Mouse (Mus musculus) heart, embryonic 15.5 days (tissue): ENCODE results near the gene Tspan17. TPM values are rescaled to one million over a fixed set of nuclear protein-coding genes. Genes with fewer than 3 reads are reported as not detected.

ENCODE experiments used
- ATAC-seq: fragments of 200-750 bp; cut with Nextera tagmentation; replicated peaks from 2 replicates; pipeline ENCODE4 v1.8.0; 2017; ENCODE audit warnings: low read depth, moderate TSS enrichment; ENCODE audit not compliant: insufficient number of reproducible peaks, insufficient read depth, low FRiP score
- H3K27ac ChIP-seq: fragments of 300-500 bp; sonication (generic); 2 replicates; pipeline ENCODE4 v1.5.1; 2015; ENCODE audit warnings: mild to moderate bottlenecking, inconsistent platforms
- H3K27me3 ChIP-seq: fragments of 300-500 bp; sonication (generic); 2 replicates; pipeline ENCODE4 v1.6.1; 2015; ENCODE audit warnings: inconsistent platforms
- H3K36me3 ChIP-seq: fragments of 300-500 bp; sonication (generic); 2 replicates; pipeline ENCODE4 v1.6.1; 2015; ENCODE audit warnings: mild to moderate bottlenecking, inconsistent platforms
- H3K4me1 ChIP-seq: fragments of 300-500 bp; sonication (generic); replicated peaks from 2 replicates; pipeline ENCODE4 v1.6.1; 2015; ENCODE audit warnings: inconsistent platforms
- H3K4me2 ChIP-seq: fragments of 300-500 bp; sonication (generic); 2 replicates; pipeline ENCODE4 v1.6.1; 2015; ENCODE audit warnings: inconsistent platforms, mild to moderate bottlenecking, moderate library complexity
- H3K4me3 ChIP-seq: fragments of 300-500 bp; sonication (generic); 2 replicates; pipeline ENCODE4 v1.5.1; 2015; ENCODE audit warnings: mild to moderate bottlenecking, inconsistent platforms
- H3K9ac ChIP-seq: fragments of 300-500 bp; sonication (generic); 2 replicates; pipeline ENCODE4 v1.6.1; 2015; ENCODE audit warnings: mild to moderate bottlenecking, inconsistent platforms
- H3K9me3 ChIP-seq: fragments of 300-500 bp; sonication (generic); replicated peaks from 2 replicates; pipeline ENCODE4 v1.6.1; 2016; ENCODE audit warnings: inconsistent platforms
- WGBS: fragments of 180-500 bp; shearing (Covaris S2); methylation state at CpG from one replicate; pipeline ENCODE4 v1.1.7; 2015; ENCODE audit warnings: mixed read lengths; 5-methylcytosine and 5-hydroxymethylcytosine counted together
- polyA plus RNA-seq: library from polyadenylated mRNA; unstranded; fragments of >200 nt; fragmentation: Nextera tagmentation; extraction: Ambion mirVana; gene quantifications from 2 replicates; pipeline ENCODE4 v1.2.1, GENCODE M21; 2015

Tspan17 gene
- polyA plus RNA-seq, 1 experiment from 2014 or later = 4.4 TPM

- Histone ChIP-seq H3K4me3 (no peak overlapping the region), H3K4me2 (no peak overlapping the region), H3K9me3 (no peaks in the 10 kb centered on the region), H3K9ac (no peak overlapping the region), H3K36me3 (no peaks in the 10 kb centered on the region), H3K4me1 (peaks cover 18% of the 10 kb centered on the region), H3K27me3 (peaks cover 86% of the 10 kb centered on the region), H3K27ac (no peak overlapping the region)
- WGBS = 36% methylated on average over 12 of the region's 12 CpGs
- no peak for ATAC-seq
Measured at GRCm38 (mm10) chr13:54754169-54755080, 34.8 kb upstream of the Tspan17 start.

GRCm38 (mm10) chr13:54755201-54755830, 33.9 kb upstream of the Tspan17 start:
- peaks cover 86% of the 10 kb centered on the region for H3K27me3 ChIP-seq
- H3K4me2 ChIP-seq = no peak overlapping the region
- ATAC-seq = no peak
- H3K9me3 ChIP-seq = no peaks in the 10 kb centered on the region
- peaks cover 12% of the 10 kb centered on the region for H3K4me1 ChIP-seq
- 8% methylated on average over 9 of the region's 9 CpGs for WGBS
- no peak overlapping the region for H3K27ac ChIP-seq
- H3K4me3 ChIP-seq = no peak overlapping the region
- H3K9ac ChIP-seq = no peak overlapping the region
- H3K36me3 ChIP-seq = no peaks in the 10 kb centered on the region

GRCm38 (mm10) chr13:54756156-54756712, 32.9 kb upstream of the Tspan17 start:
- Histone ChIP-seq H3K27me3 (peaks cover 87% of the 10 kb centered on the region), H3K4me2 (no peak overlapping the region), H3K4me3 (no peak overlapping the region), H3K36me3 (no peaks in the 10 kb centered on the region), H3K27ac (no peak overlapping the region), H3K9me3 (no peaks in the 10 kb centered on the region), H3K9ac (no peak overlapping the region), H3K4me1 (peaks cover 12% of the 10 kb centered on the region)
- 84% methylated on average over 8 of the region's 8 CpGs for WGBS
- no peak for ATAC-seq

- no peak for ATAC-seq
- no peaks in the 10 kb centered on the region for H3K9me3 ChIP-seq
- peak overlapping the region; percentile 43 for H3K4me3 ChIP-seq
- WGBS = 37% methylated on average over 10 of the region's 10 CpGs
- H3K27me3 ChIP-seq = peaks cover 89% of the 10 kb centered on the region
- H3K36me3 ChIP-seq = no peaks in the 10 kb centered on the region
- peaks cover 12% of the 10 kb centered on the region for H3K4me1 ChIP-seq
- H3K27ac ChIP-seq = no peak overlapping the region
- peak overlapping the region; percentile 72 for H3K4me2 ChIP-seq
- H3K9ac ChIP-seq = no peak overlapping the region
Measured at GRCm38 (mm10) chr13:54757093-54757830, 31.9 kb upstream of the Tspan17 start.

GRCm38 (mm10) chr13:54758045-54758755, 31.0 kb upstream of the Tspan17 start:
- peak; percentile 76 for ATAC-seq
- under 1% methylated on average over 43 of the region's 43 CpGs for WGBS
- H3K4me2 ChIP-seq = peak overlapping the region; percentile 72
- H3K36me3 ChIP-seq = no peaks in the 10 kb centered on the region
- no peak overlapping the region for H3K9ac ChIP-seq
- H3K4me3 ChIP-seq = peak overlapping the region; percentile 43
- H3K27ac ChIP-seq = no peak overlapping the region
- H3K9me3 ChIP-seq = no peaks in the 10 kb centered on the region
- peaks cover 12% of the 10 kb centered on the region for H3K4me1 ChIP-seq
- peaks cover 89% of the 10 kb centered on the region for H3K27me3 ChIP-seq

GRCm38 (mm10) chr13:54758756-54759470, 30.3 kb upstream of the Tspan17 start:
- 0 out of 2 replicates have a peak, but pooled peaks have one; percentile 14 for ATAC-seq
- Histone ChIP-seq H3K27me3 (peaks cover 89% of the 10 kb centered on the region), H3K4me3 (no peak overlapping the region), H3K9ac (no peak overlapping the region), H3K4me2 (peak overlapping the region; percentile 72), H3K27ac (no peak overlapping the region), H3K36me3 (no peaks in the 10 kb centered on the region), H3K4me1 (peaks cover 12% of the 10 kb centered on the region), H3K9me3 (no peaks in the 10 kb centered on the region)
- 1% methylated on average over 29 of the region's 29 CpGs for WGBS

- no peak for ATAC-seq
- WGBS = 14% methylated on average over 7 of the region's 7 CpGs
Measured at GRCm38 (mm10) chr13:54759496-54759895, 29.7 kb upstream of the Tspan17 start.

GRCm38 (mm10) chr13:54760164-54760795, 28.9 kb upstream of the Tspan17 start:
- Histone ChIP-seq H3K27me3 (peaks cover 97% of the 10 kb centered on the region), H3K4me2 (no peak overlapping the region), H3K9me3 (no peaks in the 10 kb centered on the region), H3K9ac (no peak overlapping the region), H3K36me3 (no peaks in the 10 kb centered on the region), H3K4me3 (no peak overlapping the region), H3K4me1 (peaks cover 12% of the 10 kb centered on the region), H3K27ac (no peak overlapping the region)
- ATAC-seq = no peak
- WGBS = 47% methylated on average over 8 of the region's 8 CpGs

More at GRCm38 (mm10) chr13:54759496-54759895, 29.7 kb upstream of the Tspan17 start:
- no peaks in the 10 kb centered on the region for H3K36me3 ChIP-seq
- no peak overlapping the region for H3K9ac ChIP-seq
- H3K27me3 ChIP-seq = peaks cover 91% of the 10 kb centered on the region
- H3K9me3 ChIP-seq = no peaks in the 10 kb centered on the region
- peaks cover 12% of the 10 kb centered on the region for H3K4me1 ChIP-seq
- H3K4me3 ChIP-seq = no peak overlapping the region
- no peak overlapping the region for H3K27ac ChIP-seq
- H3K4me2 ChIP-seq = no peak overlapping the region

- no peaks in the 10 kb centered on the region for H3K36me3 ChIP-seq
- H3K9ac ChIP-seq = no peak overlapping the region
- H3K27ac ChIP-seq = no peak overlapping the region
- no peaks in the 10 kb centered on the region for H3K9me3 ChIP-seq
- no peak for ATAC-seq
- no peak overlapping the region for H3K4me2 ChIP-seq
- peaks cover 16% of the 10 kb centered on the region for H3K4me1 ChIP-seq
- peaks cover 97% of the 10 kb centered on the region for H3K27me3 ChIP-seq
- H3K4me3 ChIP-seq = no peak overlapping the region
- 80% methylated on average over 7 of the region's 7 CpGs for WGBS
Measured at GRCm38 (mm10) chr13:54760906-54761305, 28.3 kb upstream of the Tspan17 start.
